Mouse (Mus musculus) heart, postnatal 4 days (tissue): ENCODE measurements around the gene Vmn1r43. TPM values are rescaled to one million over a fixed set of nuclear protein-coding genes. Genes with fewer than 3 reads are reported as not detected.
"Not testable (repeated sequence)": the region's sequence is repeated elsewhere in the genome, so short reads cannot be mapped to it uniquely, and the experiment has no call there.

ENCODE experiments used
- DNase-seq: peaks from one replicate; pipeline ENCODE4 v3.0.0; 2021
- total RNA-seq, 2 experiments: library from RNA; stranded (reverse); gene quantifications; 2 replicates each; pipeline ENCODE4 v1.2.3; 2021

Vmn1r43 gene
- not detected for total RNA-seq

DNA sequence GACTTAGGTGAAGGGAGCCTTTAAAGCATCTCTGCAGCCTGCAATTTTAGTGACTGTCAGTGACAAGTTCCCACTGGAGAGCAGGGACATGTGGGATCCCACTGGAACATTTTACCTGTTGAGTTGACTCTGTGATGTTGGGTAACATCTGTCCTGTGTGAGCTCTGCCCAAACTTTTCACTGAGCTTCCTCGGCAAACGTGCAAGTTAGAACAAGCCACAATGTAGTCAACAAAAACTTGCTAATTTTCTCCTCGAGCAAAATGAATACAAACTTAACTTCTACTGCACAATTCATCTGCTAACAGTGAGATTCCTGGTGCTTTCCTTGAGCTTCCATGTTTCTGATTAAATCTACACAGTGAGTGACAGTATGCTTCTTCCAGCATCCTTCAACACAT lies at the start of gene Vmn1r43, which contains the start of gene Vmn1r42:
TSS of gene Vmn1r43 (minus strand) at position 101 of the 400 bp plus-strand sequence.
TSS of gene Vmn1r42 (minus strand) at position 101 of the 400 bp plus-strand sequence.
- DNase-seq = not testable (repeated sequence)

DNA sequence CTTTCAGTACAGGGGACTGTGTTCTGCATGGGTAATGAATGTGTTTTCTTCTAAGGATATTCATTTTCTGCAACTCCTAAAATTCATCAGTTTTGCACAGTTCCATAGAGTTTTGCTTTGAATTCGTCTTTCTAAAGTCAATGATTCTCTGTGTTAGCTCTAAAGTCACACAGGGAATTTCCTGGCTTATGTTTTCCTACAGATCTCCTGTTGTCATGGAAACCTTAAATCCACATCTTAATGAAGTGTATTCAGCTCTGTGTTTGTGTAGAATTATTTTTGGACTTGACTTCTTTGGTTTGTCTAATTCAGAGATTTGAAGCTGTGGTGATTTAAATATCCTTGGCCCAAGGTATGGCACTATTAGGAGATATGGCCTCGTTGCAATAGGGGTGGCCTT lies 7.6 kb upstream of the Vmn1r43 start:
- DNase-seq = no peak

DNA sequence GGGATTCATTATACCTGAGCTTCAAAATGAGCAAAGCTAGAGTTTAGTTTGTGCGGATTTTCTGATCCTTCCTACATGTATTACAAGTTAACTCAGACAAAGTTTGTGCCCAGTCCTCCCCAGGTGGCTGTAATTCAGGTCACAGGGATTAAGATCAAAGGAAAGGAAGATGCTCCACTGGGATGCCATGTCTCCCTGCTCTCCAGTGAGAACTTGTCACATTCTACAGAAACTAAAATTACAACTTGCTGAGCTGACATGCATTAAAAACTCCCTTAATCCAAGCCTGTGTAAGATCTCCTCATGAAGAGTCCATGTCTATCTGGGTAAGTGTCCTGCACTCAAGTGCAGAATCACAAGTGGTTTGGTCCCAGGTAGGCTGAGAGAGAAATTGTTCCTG lies 7.1 kb upstream of the Vmn1r43 start, which contains the start of gene Vmn1r44:
TSS of gene Vmn1r44 (plus strand) at position 301 of the 400 bp plus-strand sequence.
- DNase-seq = no peak

DNA sequence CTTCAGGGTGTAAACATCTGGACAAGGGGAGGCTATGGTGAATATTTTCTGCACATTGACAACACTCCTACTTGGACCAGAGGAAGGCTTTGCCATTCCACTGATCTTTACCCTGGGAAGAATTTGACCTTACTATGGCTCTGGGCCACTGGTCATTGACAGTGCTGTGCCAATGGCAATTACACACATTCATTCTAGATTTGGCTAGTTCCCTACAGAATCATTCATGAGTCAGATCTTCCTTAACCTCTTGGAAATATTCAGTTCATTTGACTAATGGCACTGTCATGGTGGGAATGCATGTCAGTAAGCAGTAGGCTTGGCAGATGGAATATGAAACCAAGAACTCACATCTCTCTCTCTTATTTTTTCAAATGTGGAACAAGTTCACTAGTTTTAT lies 4.7 kb upstream of the Vmn1r43 start:
- no peak for DNase-seq

DNA sequence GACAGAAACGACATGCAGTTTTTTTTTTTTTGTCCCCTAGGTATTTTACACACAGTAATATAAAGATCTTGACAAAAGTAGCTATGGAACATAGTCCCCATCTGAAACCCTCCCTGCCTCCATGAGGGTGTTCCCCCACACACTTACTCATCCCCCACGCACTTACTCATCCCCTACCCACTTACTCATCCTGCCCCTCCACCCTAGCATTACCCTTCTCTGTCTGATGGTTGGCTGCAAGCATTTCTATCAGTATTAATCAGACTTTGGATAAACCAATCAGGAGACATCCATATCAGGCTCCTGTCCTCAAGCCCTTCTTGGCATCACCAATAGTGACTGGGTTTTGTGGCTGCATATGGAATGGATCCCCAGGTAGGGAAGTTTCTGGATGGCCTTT lies 750 bp upstream of the Vmn1r43 start:
- DNase-seq = no peak

DNA sequence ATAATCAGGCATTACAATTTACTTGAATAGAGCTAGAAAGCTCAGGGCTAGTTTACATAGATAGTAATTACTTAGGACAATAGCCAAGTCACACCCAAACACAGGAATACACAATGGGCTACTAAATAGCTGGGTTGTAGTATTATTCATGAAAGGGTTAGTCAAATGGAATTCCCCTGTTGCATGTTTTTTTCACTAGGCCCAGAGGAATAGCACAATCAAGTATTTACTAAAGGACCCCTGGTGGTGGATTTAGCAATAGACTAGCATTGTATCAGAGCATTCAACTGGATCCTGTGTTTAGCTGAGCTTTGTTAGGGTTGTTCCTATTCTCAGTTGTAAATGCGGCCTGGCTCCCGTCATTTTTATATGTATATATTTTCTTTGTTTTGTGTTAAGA lies 8.2 kb downstream of the Vmn1r43 start:
- no peak for DNase-seq

DNA sequence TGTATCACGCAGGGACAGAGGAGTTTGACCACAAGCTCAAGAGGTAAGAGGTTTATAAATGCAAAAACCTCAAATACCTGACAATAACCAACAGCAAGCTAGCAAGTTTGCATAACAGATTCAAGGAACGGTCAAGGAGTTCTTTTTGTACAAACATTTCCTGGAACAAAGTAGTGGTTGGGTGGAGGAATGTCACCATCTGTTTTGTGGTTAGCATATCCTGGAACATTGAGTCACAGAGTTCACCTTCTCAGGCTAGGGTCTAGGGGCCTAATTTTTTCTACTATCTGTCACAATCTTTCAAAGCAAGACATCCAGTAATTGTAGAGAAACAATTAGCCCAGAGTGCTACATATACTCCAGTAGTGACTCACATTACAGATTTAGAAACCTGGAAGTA lies 8.9 kb downstream of the Vmn1r43 start:
- DNase-seq = no peak

DNA sequence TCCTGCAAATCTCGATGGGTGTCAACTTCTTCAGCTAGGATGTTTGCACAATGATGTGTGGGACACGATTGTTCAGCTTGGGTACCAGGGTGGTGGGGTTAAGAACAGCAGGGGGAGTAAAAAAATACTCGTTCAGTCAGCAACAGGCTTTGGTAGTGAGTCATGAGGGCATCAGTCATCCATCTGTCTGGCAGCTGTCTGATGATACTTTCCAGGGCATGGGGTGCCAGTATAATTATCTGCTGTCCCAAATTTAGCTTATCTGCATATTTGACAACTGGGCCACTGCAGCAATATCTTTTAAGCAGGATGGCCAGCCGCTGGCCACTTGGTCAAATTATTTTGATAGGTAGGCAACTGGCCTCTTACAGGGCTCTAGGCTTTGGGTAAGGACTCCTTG lies 12.4 kb downstream of the Vmn1r43 start:
- no peak for DNase-seq

DNA sequence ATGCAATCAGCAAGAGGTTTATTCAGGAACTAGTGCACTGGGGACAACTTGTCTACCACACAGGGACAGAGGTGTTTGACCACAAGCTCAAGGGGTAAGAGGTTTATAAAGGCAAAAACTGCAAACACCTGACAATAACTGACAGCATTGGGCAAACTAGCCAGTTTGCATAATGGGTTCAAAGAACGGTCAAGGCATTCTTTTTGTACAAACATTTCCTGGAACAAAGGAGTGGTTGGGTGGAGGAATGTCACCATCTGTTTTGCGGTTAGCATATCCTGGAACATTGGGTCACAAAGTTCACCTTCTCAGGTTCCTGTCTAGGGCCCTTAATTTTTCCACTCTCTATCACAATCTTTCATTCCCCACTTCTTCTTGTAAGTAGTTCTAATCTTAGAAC lies 16.4 kb downstream of the Vmn1r43 start:
- DNase-seq = no peak

DNA sequence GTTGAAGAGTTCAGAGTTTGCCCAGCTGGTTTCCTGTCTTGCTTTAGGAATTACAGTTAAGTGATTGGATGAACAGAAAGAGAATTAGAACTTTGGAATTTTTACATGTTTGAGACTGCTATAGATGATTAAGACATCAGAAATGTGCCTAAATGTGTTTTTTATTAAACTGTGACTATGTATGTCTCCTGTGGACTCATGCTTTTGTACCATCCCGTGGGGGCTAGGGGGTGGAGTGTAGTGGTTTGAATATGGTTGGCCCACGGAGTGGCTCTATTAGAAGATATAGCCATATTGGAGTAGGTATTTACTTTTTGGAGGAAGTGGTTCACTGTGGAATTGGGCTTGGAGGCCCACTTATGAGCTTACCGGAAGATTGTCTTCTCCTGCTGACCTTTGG lies 18.7 kb downstream of the Vmn1r43 start:
- no peak for DNase-seq

Other genes starting within 250 kb of the Vmn1r43 start
- gene Txnrd3, start 232.4 kb downstream of the Vmn1r43 start, total RNA-seq = 10 to 100 TPM; 27.1 to 27.3 TPM
- not detected for gene Vmn1r40, start 168.9 kb downstream of the Vmn1r43 start, total RNA-seq
- not detected for gene Vmn1r41, start 135.6 kb downstream of the Vmn1r43 start, total RNA-seq
- gene Vmn1r42, start within 50 bp of the Vmn1r43 start, total RNA-seq = not detected
- gene Vmn1r44, start 7.2 kb upstream of the Vmn1r43 start, total RNA-seq = not detected
- gene Vmn1r45, start 64.2 kb upstream of the Vmn1r43 start, total RNA-seq = not detected
- not detected for gene Vmn1r46, start 92.9 kb upstream of the Vmn1r43 start, total RNA-seq
- gene Vmn1r47, start 139.7 kb upstream of the Vmn1r43 start, total RNA-seq = not detected
- not detected for gene Vmn1r48, start 160.4 kb upstream of the Vmn1r43 start, total RNA-seq
- gene Vmn1r49, start 202.1 kb upstream of the Vmn1r43 start, total RNA-seq = not detected
- not detected for gene Vmn1r50, start 225.0 kb upstream of the Vmn1r43 start, total RNA-seq
- gene Vmn1r51, start 246.2 kb upstream of the Vmn1r43 start, total RNA-seq = not detected